Mouse (Mus musculus): ENCODE data around the gene Ptprk. TPM values are rescaled to one million over a fixed set of nuclear protein-coding genes. Genes with fewer than 3 reads are reported as not detected.

Gene Ptprk
- polyA plus RNA-seq, 1 experiment = 0.16 TPM

- TF ChIP-seq GATA1 (IDR thresholded peaks at IDR 0.05; ENCODE audit: borderline replicate concordance, low read length) (no peak), FLI1 (IDR thresholded peaks at IDR 0.05; ENCODE audit: low read length) (no peak)
- Histone ChIP-seq H3K27me3 (replicated peaks) (no peaks in the 10 kb centered on the region), H3K9me3 (peaks cover 4% of the 10 kb centered on the region; the same call in 1 of the 2 replicates), H3K4me1 (peaks cover 24% of the 10 kb centered on the region), H3K36me3 (replicated peaks; ENCODE audit: low read length) (peaks cover 4% of the 10 kb centered on the region), H3K4me3 (replicated peaks) (no peak overlapping the region)
Measured at GRCm38 (mm10) chr10:28586565-28587138, 512.0 kb downstream of the Ptprk start.

- Histone ChIP-seq H3K27me3 (replicated peaks) (no peaks in the 10 kb centered on the region), H3K9me3 (peaks cover 4% of the 10 kb centered on the region; the same call in 1 of the 2 replicates), H3K4me3 (replicated peaks) (no peak overlapping the region), H3K36me3 (replicated peaks; ENCODE audit: low read length) (peaks cover 4% of the 10 kb centered on the region), H3K4me1 (peaks cover 41% of the 10 kb centered on the region)
- TF ChIP-seq GATA1 (IDR thresholded peaks at IDR 0.05; ENCODE audit: borderline replicate concordance, low read length) (no peak), FLI1 (IDR thresholded peaks at IDR 0.05; ENCODE audit: low read length) (no peak)
Measured at GRCm38 (mm10) chr10:28588401-28588800, 513.8 kb downstream of the Ptprk start.

- Histone ChIP-seq H3K4me1 (peaks cover 65% of the 10 kb centered on the region), H3K27me3 (replicated peaks) (no peaks in the 10 kb centered on the region), H3K9me3 (no peaks in the 10 kb centered on the region), H3K36me3 (replicated peaks; ENCODE audit: low read length) (no peaks in the 10 kb centered on the region), H3K4me3 (replicated peaks) (no peak overlapping the region)
- TF ChIP-seq FLI1 (IDR thresholded peaks at IDR 0.05; ENCODE audit: low read length) = no peak
- TF ChIP-seq GATA1 (IDR thresholded peaks at IDR 0.05; ENCODE audit: borderline replicate concordance, low read length) = no peak
Measured at GRCm38 (mm10) chr10:28590822-28591221, 516.2 kb downstream of the Ptprk start.

GRCm38 (mm10) chr10:28593566-28594292 is 519.1 kb downstream of the Ptprk start:
- Histone ChIP-seq H3K9me3 (no peaks in the 10 kb centered on the region), H3K36me3 (replicated peaks; ENCODE audit: low read length) (no peaks in the 10 kb centered on the region), H3K4me3 (replicated peaks) (peak overlapping the region; percentile 44), H3K27me3 (replicated peaks) (no peaks in the 10 kb centered on the region), H3K4me1 (peaks cover 83% of the 10 kb centered on the region)
- TF ChIP-seq FLI1 (IDR thresholded peaks at IDR 0.05; ENCODE audit: low read length) = peak; percentile 78; the same call in 1 of the 2 replicates
- TF ChIP-seq GATA1 (IDR thresholded peaks at IDR 0.05; ENCODE audit: borderline replicate concordance, low read length) = no peak; the same call in 2 of the 3 replicates

GRCm38 (mm10) chr10:28596897-28597296 is 522.3 kb downstream of the Ptprk start:
- TF ChIP-seq GATA1 (IDR thresholded peaks at IDR 0.05; ENCODE audit: borderline replicate concordance, low read length) (no peak), FLI1 (IDR thresholded peaks at IDR 0.05; ENCODE audit: low read length) (no peak)
- peaks cover 82% of the 10 kb centered on the region for H3K4me1 ChIP-seq
- H3K36me3 ChIP-seq (replicated peaks; ENCODE audit: low read length) = no peaks in the 10 kb centered on the region
- H3K4me3 ChIP-seq (replicated peaks) = no peak overlapping the region
- H3K9me3 ChIP-seq = no peaks in the 10 kb centered on the region
- H3K27me3 ChIP-seq (replicated peaks) = no peaks in the 10 kb centered on the region

- no peak overlapping the region for H3K4me3 ChIP-seq (replicated peaks)
- TF ChIP-seq FLI1 (IDR thresholded peaks at IDR 0.05; ENCODE audit: low read length) = no peak
- no peak for TF ChIP-seq GATA1 (IDR thresholded peaks at IDR 0.05; ENCODE audit: borderline replicate concordance, low read length)
- H3K4me1 ChIP-seq = peaks cover 4% of the 10 kb centered on the region; the same call in 1 of the 2 replicates
- H3K27me3 ChIP-seq (replicated peaks) = no peaks in the 10 kb centered on the region
- no peaks in the 10 kb centered on the region for H3K36me3 ChIP-seq (replicated peaks; ENCODE audit: low read length)
- H3K9me3 ChIP-seq = no peaks in the 10 kb centered on the region
Measured at GRCm38 (mm10) chr10:28609136-28609535, 534.5 kb downstream of the Ptprk start.

GRCm38 (mm10) chr10:28614396-28614795 is 539.8 kb downstream of the Ptprk start:
- H3K4me3 ChIP-seq (replicated peaks) = no peak overlapping the region
- TF ChIP-seq FLI1 (IDR thresholded peaks at IDR 0.05; ENCODE audit: low read length) = no peak
- TF ChIP-seq GATA1 (IDR thresholded peaks at IDR 0.05; ENCODE audit: borderline replicate concordance, low read length) = no peak
- H3K4me1 ChIP-seq = peaks cover 18% of the 10 kb centered on the region
- no peaks in the 10 kb centered on the region for H3K36me3 ChIP-seq (replicated peaks; ENCODE audit: low read length)
- no peaks in the 10 kb centered on the region for H3K9me3 ChIP-seq
- H3K27me3 ChIP-seq (replicated peaks) = no peaks in the 10 kb centered on the region

- TF ChIP-seq GATA1 (IDR thresholded peaks at IDR 0.05; ENCODE audit: borderline replicate concordance, low read length) = no peak
- no peak for TF ChIP-seq FLI1 (IDR thresholded peaks at IDR 0.05; ENCODE audit: low read length)
- H3K4me3 ChIP-seq (replicated peaks) = no peak overlapping the region
- H3K27me3 ChIP-seq (replicated peaks) = no peaks in the 10 kb centered on the region
- H3K36me3 ChIP-seq (replicated peaks; ENCODE audit: low read length) = no peaks in the 10 kb centered on the region
- peaks cover 14% of the 10 kb centered on the region for H3K4me1 ChIP-seq
- no peaks in the 10 kb centered on the region for H3K9me3 ChIP-seq
Measured at GRCm38 (mm10) chr10:28617203-28617602, 542.6 kb downstream of the Ptprk start.

- H3K4me1 ChIP-seq = peaks cover 17% of the 10 kb centered on the region
- no peaks in the 10 kb centered on the region for H3K27me3 ChIP-seq (replicated peaks)
- TF ChIP-seq FLI1 (IDR thresholded peaks at IDR 0.05; ENCODE audit: low read length) (no peak), GATA1 (IDR thresholded peaks at IDR 0.05; ENCODE audit: borderline replicate concordance, low read length) (no peak)
- H3K4me3 ChIP-seq (replicated peaks) = no peak overlapping the region
- no peaks in the 10 kb centered on the region for H3K36me3 ChIP-seq (replicated peaks; ENCODE audit: low read length)
- H3K9me3 ChIP-seq = no peaks in the 10 kb centered on the region
Measured at GRCm38 (mm10) chr10:28618002-28618401, 543.4 kb downstream of the Ptprk start.

GRCm38 (mm10) chr10:28619415-28619814 is 544.8 kb downstream of the Ptprk start:
- Histone ChIP-seq H3K9me3 (no peaks in the 10 kb centered on the region), H3K4me1 (peaks cover 17% of the 10 kb centered on the region), H3K4me3 (replicated peaks) (no peak overlapping the region), H3K36me3 (replicated peaks; ENCODE audit: low read length) (no peaks in the 10 kb centered on the region), H3K27me3 (replicated peaks) (no peaks in the 10 kb centered on the region)
- TF ChIP-seq FLI1 (IDR thresholded peaks at IDR 0.05; ENCODE audit: low read length) (no peak), GATA1 (IDR thresholded peaks at IDR 0.05; ENCODE audit: borderline replicate concordance, low read length) (no peak)

Data from megakaryocyte, embryonic 14.5 days (primary cell).